Mouse (Mus musculus): ENCODE measurements around the gene Phka1.
"Not testable (repeated sequence)": the region's sequence is repeated elsewhere in the genome, so short reads cannot be mapped to it uniquely, and the experiment has no call there.

Phka1 gene

DNA sequence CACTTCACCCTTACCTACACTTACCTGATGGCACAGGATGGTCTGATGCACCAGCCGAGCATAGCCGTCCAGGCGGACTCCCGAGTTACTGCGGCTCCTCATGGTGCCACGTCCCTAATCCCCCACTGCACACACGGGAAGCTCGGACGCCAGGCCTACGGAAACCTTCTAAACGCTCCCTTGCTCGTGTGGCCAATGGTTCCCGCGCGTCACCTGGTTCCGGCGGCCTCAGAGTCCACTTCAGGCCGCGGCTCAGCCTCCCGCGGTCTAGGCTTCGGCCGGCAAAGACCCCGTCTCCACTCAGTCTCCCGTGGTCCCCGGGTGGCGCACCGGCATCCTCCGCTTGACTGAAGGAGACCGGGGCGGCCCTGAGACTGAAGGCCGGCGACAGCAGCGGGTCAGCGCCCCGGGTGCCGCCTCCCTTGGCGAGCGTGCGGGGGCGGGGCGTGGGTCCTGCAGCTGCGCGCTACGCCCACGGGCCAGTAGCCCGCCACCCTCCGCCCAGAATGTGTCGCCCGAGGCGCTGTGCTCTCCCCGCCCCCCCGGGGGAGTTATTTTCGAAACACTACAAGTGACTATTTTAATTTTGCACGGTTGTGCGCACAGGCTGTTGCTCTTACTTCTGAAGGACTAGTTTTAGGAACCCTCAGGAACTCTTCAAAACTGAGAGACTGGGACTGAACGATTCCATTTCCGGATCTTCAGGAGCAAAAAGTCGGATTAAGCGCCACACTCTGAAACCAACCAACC is at the start of gene Phka1:
Gene Phka1, minus strand, starts transcription at position 424 of the 750 bp plus-strand sequence.
- DNase-seq, result peak; percentile 84 to 89

DNA sequence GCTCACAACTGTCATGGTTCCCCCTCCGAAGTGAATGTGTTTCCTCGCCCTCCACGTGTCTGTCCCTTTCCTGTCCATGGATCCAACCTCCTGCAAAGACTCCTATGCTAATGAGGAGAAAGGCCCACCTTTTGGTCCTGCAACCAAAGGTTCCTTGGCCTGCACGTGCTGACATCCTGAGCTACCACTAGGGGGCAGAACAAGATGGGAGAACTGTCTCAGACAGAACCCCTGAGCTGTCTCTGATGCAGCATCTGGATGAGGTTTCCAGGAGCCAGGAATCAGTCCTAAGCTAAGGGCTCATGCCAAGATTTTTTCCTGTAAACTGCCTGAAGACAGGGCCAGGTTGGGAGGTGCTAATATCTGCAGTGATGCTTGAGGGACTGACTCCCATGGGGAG is 45.2 kb upstream of the Phka1 start:
- peak; percentile 36 to 50 for DNase-seq

DNA sequence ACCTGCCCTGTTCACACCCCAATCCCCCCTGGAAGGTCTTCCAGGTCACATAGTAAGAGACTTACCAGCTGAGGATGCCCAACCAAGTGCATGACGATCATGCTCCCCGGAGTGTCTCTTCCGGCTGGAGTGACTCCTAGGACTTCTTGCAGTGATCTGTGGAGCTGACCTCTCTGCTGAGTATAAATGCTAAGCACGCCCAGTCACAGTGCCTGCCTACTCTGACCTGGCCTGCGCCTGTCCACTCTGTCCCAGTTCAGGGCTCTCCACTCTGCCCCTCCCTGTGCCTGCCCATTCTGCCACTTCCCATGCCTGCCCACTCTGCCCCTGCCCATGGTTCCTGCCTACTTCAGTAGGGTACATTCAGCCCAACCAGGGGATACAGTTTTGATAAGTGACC is 42.8 kb upstream of the Phka1 start, which contains the start of gene Gm3880:
Gene Gm3880, minus strand, starts transcription at position 101 of the 400 bp plus-strand sequence.
- not testable (repeated sequence) for DNase-seq

DNA sequence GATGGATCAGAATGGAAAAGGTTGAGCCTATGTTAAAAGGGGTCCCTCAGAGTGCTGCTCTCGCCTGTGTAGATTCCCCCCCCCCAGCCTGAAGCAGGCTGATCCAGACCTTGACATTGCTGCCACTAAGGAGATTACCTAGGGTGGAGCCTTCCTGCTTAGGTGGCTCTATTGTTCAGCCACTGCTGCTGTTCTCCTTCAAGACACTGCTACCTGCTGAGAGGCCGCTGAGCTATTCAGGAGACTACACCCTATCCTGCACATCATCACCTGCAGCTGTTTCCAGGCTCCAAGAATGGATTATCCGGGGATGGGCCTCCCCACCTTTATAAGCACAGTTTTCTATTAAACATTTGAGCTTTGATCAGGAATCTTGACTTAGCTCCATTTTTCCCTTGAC is 40.7 kb upstream of the Phka1 start:
- not testable (repeated sequence) for DNase-seq

DNA sequence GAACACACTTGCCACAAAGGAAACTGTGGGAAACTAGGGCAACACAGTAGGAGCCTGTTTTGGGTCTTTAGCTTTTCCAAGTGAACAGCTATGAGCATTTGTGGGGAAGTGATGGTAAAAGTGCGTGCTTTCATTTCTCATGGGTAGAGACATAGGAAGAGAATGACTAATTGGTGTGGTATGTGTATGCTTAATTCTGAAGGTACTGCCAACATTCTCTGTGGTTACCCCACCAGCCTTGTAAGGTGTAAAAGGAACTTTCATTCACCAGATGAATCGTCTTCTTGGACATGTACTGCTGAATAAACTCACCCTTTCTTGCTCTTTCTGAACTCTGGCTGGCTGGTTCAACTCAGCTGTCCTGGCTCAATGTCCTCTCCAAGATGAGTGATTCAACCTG is 22.6 kb upstream of the Phka1 start:
- no peak for DNase-seq

DNA sequence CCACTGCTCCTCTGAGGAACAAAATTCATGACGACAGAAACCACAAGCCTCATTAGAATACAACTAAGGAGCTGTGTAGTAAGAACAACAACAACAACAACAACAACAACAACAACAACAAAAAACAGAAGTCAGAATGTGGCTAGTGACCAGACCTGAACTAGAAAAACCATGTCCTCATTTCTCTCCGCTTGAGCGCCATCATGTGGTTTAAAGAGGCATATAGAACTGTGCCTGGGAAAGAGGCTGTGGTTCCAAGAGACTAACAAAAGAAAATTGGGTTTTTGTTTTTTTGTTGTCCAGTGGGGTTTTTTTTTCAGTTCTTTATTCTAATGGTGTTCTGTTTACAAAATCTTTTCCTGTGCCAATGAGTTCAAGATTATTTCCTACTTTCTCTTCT is 16.7 kb upstream of the Phka1 start:
- DNase-seq, result peak; percentile 10 to 11

DNA sequence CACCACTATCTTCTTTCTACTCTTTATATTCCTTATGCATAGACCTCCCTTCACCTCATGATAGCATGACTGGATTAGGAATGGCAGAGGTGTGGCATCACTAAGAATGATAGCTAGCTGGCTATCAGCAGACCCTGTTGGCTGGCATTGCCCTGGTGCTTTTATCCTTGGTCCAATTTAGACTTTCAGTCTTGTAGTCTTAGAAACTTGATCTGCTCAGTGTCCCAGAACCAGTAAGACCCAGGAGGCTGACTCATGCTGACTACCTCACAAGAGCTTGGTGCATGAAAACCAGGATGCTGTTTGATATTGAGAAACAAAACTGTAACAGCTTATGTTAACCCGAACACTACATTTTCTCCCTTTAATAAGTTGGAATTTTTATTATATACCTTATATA is 1.6 kb upstream of the Phka1 start:
- DNase-seq, result no peak

DNA sequence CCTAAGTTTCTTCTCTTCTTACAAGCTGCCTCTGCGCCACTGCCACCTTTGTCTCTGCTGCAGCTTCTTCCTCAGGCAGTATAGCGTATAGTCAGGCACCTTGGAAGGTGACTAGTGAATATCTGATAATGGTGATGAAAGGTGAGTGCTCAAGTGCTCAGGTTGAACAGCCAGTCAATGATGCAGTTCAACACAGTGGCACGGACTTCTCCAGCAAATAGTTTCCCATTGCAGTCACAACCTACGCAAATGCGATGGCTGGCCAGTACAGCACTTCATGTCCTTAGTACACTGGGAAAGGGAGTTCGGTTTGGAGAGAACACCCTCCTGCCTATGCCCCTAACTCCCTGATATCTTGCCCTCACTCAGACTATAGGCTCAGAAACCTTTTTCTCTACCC is 1.1 kb upstream of the Phka1 start:
- DNase-seq, result no peak

DNA sequence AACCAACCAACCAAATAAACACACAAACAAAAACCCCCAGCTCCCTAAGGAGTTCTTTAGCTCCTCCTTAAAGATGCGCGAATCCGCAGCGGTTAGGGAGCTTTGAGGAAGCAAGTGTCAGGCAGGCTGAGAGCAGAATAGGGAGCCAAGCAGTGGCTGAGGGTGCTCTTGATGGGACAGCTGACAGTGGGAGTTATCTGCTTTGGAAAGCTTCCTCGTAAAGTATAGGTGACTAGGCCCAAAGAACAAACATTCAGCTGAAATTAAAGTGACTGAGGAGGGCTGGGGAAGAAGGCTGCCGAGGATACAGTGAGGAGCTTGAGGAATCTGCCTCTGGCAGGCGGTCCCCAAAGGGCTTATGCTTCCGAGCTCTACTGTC is 516 bp upstream of the Phka1 start:
- peak; percentile 15 to 35 for DNase-seq

DNA sequence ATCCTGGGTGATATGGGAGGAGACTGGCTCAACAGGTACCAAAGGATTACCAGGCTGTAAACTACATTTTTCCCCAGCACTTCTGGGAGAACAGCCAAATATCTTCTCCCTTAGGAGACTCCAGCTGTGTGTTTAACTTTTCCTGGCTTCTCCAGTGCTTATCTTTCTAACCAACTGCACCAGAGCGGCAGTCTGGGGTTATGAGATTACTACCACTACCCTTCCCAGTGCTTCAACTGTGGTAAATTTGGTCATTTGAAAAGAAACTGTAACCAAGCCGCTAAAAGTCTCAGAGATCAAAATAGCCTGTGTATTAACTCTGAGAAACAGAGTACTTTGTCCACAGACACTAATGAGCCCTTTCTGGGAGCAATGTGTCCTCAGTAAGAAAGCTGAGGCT is 42.8 kb downstream of the Phka1 start:
- DNase-seq, result no peak

DNA sequence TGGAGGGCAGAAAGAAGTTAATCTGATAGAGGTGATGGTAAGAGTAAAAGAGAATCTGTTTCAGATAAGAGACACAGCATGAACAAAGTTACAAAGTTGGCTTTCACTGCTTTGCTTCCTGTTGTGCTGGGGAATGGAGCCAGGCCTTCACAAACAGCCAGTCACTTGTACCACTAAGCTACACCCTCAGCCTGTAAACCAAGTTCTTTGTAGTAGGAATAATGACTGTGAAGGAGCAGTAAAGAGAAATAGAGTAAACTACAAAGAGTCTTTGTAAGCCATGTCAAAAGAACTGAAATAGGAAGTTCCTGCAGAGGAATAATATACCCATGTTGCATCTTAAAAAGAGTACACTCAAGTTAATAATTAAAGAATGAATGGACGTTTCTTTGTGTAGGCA is 55.5 kb downstream of the Phka1 start:
- DNase-seq, result no peak

DNA sequence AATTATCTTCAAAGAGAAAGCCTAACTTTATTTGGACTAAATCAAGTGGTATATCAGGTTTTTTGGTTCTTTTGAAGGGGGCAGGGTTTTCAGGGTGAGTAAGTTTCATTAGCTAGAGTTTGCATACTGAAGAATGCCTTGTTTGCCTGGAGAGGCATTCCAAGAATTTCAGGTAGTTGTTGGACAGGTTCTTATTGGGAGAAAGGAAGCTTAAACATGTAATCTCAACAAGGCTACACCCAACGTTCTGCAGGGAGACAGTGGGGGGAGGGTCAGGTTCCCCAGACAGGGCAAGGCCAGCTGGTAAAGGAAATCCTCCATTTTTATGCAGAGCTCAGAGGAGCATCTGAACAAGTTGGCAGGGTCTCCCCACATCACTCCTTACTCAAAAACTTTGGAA is 72.9 kb downstream of the Phka1 start:
- peak in 1 of 2 experiments; percentile 11 for DNase-seq

DNA sequence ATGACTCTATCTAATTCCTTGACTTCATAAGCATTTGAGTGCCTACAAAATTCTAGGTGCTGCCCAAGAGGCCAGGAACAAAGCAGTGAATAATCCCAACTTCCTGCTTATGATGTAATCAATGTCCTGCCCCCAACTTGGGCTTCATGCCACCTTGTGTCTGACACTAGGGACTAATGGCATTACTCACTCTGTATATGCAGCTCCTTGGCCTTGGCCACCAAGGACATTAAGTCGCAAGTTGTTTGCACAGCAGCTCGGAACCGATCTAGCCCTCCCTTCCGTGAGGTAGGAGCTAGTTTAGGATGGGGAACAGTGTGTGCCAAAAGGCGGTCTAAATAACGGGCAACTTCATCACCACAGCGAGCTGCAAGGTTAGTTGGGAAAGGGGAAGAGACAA is 87.1 kb downstream of the Phka1 start:
- no peak for DNase-seq

DNA sequence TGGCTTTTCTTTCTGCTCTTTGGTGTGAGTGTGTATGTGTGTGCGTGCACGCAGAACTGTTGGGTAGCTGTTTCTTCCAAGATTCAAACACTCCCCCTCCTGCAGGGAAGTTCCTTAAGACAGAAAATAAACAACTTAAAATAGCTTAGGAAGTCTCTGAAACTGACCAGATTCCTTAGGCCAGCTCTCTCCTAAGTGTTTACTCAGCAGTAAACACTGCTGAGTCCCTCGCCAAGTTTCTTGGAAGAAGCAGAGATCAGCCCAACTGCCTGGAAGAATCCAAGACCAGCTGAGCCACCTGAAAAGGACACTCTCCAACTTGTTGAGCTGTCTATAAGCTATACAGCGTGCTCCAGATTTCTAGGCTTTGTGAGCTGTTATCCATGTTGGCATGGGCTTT is 134.8 kb downstream of the Phka1 start:
- no peak for DNase-seq

DNA sequence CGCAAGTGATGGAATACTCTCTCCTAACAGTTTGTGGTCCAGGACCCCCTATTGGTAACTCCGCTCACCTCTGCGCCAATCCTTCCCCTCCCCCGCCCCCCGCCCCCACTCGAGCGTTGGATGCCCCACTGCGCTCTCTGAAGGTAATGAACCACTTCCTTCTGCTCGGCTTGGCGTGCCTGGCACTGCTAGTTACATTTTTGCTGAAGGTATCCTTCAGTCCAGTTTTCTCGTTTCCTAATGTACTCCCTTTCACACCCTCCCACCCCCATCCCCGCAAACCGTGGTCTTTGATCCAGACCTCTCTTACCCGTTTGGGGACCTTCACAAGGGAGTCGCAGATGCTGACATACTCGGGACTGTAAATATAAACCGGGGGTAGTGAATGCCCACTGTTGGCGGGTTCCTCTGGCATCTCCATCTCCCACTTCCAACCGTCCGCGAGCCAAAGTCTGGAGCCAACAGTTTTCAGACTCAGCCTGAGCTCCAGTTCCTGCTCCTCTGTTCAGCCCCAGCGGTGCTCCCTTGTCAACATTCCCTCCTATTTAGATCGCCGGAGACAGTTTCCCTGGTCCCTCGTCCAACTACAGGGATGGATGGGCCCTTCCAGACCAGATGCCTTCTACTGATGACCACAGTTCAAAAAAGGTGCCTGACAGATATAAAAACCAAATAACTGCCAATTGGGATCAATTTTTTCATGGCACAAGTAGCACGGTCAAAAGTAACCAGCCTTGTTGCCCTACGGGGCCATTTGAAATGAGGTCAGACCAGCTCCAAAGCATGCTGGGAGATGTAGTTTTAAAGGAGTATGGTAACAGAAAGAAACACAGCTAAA is 139.2 kb downstream of the Phka1 start, which contains the start of gene Hdac8:
Gene Hdac8, minus strand, starts transcription at position 716 of the 838 bp plus-strand sequence.
- DNase-seq, result peak; percentile 58 to 71

DNA sequence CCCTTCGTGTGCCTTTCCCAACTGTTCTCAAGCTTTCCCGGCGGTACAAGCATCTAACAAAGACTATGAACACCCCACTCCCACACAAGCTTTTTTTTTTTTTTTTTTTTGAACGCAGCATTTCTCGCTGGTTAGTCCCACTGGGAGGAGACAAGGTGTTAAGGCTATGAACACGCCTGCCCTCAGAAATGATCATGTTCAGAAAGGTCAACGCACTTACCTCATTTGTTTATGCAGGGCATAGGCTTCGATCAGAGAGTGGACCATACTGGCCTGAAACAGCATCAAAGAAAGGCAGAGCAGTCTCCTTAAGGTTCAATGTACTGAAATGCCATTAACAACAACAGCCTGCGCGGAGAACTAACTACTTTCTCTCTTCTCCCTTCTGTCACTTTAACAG is 139.9 kb downstream of the Phka1 start:
- no peak for DNase-seq

DNA sequence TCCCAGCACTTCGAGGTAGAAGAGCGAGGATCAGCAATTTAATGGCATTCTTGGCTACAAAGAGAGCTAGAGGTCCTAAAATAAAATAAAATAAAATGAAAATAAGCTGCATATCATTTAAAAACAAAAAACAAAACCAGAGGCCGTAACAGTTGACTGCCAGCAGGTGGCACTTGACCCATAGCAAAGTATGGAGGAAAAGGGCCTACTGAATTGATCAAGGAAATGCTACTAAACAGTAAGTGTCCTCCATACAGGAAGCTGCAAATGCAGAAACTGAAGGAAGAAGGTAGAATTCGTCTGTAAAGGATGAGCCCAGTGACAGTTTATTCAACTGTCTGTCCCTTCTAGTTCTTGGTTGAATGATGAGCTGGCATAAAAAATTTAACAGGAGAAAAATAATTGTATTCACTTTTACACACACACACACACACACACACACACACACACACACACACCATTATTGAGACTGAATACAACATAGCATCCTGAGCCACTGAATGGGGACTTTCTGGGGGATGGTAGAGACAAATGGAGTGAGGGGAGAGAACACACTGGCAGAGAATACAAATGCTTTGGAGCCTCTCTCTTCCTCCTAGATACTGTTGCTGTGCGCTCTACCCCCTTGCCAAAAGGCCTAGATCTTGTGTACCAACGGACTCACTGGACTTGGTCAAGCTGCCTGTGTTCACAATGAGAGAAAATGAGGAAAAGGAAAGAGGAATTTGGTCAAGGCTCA is 149.9 kb downstream of the Phka1 start:
- DNase-seq, result peak in 1 of 2 experiments; percentile 25

DNA sequence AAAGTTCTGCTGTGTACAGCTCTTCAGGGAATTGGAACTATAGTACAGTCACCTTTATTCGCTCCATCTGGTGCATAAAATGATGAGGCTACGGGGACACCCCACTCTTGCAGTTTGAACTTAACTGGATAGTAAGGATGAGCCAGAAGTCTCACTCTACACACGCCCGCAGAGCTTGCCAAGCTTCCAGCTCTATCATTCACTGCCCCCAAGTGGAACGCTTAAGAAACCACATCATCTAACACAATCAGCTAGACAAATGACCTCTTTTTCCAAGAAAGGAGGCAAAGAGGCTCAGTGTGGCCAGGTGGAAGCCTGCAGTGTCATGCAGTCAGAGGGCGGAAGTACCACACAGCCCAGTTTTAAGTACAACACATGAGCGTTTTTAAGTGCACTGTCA is 158.5 kb downstream of the Phka1 start:
- no peak for DNase-seq

DNA sequence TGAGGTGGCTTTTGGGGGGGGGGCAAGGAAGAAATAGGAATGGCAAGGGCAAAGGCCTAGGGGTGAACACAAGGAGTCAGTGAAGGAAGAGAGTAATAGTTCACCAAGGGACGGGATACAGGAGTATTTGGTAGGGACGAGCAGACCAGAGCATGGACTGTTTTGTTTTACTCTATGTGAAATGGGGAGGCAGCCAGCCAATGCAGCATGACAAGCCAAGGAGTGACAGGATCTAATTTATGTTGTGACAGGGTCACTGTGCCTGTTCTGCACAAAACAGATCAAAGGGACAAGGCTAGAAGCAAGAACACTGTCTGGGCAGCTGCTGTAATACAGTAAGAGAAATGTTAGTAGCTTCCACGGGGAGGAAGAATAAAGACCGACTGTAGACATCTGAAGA is 164.4 kb downstream of the Phka1 start:
- DNase-seq, result no peak

DNA sequence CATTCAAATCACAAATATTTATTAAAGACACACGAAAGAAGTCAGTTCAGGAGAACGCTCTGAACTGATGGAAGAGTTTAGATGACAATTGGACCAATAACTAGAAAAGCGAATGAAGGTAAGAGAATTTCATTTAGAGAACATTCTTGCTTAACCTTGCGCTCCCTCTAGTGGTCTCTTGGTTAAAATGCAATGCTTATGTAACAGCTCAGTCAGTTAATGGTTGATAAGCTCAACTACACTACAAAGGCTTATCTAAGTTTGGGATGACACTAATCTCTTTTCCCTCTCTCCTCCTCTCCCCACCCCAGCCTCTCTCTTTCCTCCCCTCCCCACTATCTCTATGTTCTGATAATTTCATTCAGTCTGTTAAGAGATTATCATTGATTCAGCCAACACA is 165.1 kb downstream of the Phka1 start:
- no peak for DNase-seq

DNA sequence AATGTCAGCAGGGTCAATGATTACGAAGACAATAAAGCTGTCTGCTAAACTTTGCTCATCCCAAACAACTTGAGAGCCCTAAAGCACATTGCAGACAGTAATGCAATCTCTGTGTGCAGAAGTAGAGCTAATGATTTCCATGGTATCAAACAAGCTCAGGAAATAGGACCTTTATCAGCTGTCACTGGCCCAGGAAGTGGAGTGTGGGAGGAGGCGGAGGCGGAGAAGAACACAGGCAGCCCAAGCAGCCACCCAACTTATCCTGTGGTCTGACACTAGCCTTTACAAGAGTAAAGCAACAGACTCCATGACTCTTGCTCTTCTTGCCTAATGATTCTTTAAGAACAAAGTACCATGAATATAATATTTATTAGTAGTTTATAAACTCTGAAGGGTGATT is 165.6 kb downstream of the Phka1 start:
- peak in 1 of 2 experiments; percentile 11 for DNase-seq

DNA sequence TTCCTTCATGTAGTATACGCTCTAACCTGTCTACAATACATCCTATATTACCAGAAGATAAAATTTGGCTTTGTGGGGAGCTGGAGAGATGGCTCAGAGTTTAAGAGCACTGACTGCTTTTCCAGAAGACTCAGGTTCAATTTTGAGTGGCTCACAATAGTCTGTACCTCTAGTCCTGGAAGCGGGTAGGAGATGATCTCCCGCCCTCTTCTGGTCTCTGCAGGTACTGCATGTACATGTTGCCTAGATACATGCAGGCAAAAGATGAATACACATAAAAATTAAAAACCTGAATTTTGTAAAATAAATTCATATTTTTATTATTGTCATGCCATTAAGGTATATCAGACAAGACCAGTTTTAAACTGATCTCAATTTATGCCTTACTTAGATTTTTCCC is 167.3 kb downstream of the Phka1 start:
- peak; percentile 78 to 82 for DNase-seq

DNA sequence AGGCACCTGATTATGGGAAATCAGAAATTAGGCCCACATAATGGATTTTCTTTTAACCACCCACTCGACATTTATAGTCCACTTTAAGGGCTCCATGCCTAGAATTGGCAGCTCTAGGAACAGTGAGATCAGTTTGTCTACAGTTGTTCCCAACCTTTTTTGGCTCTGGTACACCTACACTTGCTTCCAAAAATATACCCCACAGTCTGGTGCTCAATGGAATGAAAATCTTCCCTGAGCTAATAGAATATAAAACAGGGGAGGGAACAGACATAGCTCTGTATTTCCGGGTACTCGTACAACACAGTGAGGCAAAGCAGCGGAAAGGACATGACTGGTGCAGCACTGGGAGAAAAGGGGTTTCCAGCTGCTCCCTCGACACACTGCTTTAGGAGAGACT is 168.5 kb downstream of the Phka1 start:
- no peak for DNase-seq

All from kidney, postnatal 4 days (tissue).